Mouse (Mus musculus) kidney, adult 10 weeks (tissue): ENCODE data around the gene Nt5dc3. TPM values are rescaled to one million over a fixed set of nuclear protein-coding genes. Genes with fewer than 3 reads are reported as not detected.

Source experiments
- polyA plus RNA-seq: library from polyadenylated mRNA; stranded (reverse); fragments of 350-450 nt; fragmentation: Illumina TruSeq; extraction: RNeasy Lipid Tissue Mini Kit (QIAGEN cat#74804); gene quantifications from one replicate; pipeline ENCODE4 v1.2.3, GENCODE M21; 2014; ENCODE audit warnings: low read depth, low replicate concordance

Gene Nt5dc3
- polyA plus RNA-seq: 2.7 TPM

DNA sequence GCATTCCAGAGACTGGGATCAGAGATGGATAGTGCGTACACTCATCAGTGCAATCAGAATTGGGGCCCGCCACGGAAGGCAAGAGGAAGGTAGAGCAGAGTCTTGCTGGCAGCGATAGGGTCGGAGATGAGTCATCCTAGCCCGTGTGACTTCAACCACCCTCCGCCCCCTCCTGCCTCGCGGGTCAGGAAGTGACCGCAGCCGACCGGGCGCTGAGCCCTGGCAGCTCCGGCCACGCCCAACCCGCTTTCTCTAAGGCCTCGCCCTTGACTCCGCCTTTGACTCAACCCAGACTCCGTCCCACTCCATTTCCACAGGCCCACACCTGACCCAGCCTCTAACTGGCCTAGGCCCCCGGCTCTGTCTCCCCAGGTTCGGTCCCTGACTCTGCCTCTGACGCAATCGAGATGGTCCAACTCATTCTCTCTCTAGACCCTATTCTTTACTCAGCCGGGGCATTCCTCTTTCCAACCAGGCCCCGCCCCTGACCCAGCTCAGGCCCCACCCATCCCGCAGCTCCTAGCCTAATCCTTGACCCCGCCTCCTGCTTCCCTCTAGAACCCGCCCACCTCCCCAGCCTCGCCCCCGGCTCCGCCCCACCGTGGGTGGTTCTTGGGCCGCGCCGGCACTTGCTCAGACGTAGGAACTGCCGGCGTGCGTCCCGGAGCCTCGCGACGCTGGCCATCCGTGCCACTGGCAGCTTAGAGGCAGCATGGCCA is at the start of gene Nt5dc3:
Gene Nt5dc3, plus strand, starts transcription at position 608 of the 719 bp plus-strand sequence.

DNA sequence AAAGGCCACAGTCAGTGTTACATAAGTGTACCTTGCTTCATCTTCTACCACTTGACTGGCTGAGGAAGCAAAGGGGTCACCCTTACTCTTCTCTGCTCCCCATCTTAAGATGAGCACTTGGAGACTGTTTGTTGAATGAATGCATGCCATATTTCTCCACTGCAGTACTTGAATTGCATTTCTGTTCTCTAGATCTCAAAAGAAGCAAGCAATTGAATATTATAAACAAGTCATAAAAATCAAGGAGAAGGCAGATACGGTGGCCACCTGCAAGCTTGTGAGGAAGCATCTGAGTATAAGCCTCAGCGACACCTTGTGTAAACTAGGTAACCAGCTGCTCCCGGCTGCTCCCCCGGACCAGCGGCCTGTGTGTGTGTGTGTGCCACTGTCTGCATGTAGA is 15.1 kb upstream of the Nt5dc3 start, which contains the start of gene Gm49358:
Gene Gm49358, plus strand, starts transcription at position 301 of the 400 bp plus-strand sequence.

Other genes with a start within 250 kb of the Nt5dc3 start
- gene Hsp90b1, start 73.5 kb upstream of the Nt5dc3 start, polyA plus RNA-seq: 1,353 TPM
- 5.3 TPM for gene Ttc41, start 73.2 kb upstream of the Nt5dc3 start, polyA plus RNA-seq
- gene Gm49358, start 15.0 kb upstream of the Nt5dc3 start, polyA plus RNA-seq: not detected
- 1.1 TPM for gene Stab2, start 229.0 kb downstream of the Nt5dc3 start, polyA plus RNA-seq